Mouse (Mus musculus): ENCODE measurements around the gene 4930432M17Rik. TPM values are rescaled to one million over a fixed set of nuclear protein-coding genes. Genes with fewer than 3 reads are reported as not detected.

The 4930432M17Rik gene
- polyA plus RNA-seq, 2 experiments = not detected

- H3K4me1 ChIP-seq (replicated peaks; ENCODE audit: control insufficient read depth in 2 of 2, insufficient read depth in 2 of 2, low read length in 1 of 2) = no peaks in the 10 kb centered on the region
- H3K36me3 ChIP-seq (replicated peaks; ENCODE audit: control insufficient read depth, insufficient read depth, low read depth) = no peaks in the 10 kb centered on the region
- H3K4me2 ChIP-seq (ENCODE audit: low read depth) = no peak overlapping the region
- H3K9ac ChIP-seq (replicated peaks) = no peak overlapping the region
- H3K9me3 ChIP-seq (ENCODE audit: control insufficient read depth, low read length) = no peaks in the 10 kb centered on the region
- H3K4me3 ChIP-seq (ENCODE audit: insufficient read depth in 1 of 2, low read depth in 2 of 2, low read length in 2 of 2) = no peak overlapping the region
- ATAC-seq (ENCODE audit: insufficient read depth) (no peak), DNase-seq (ENCODE audit: low read depth in 3 of 3, low spot score in 3 of 3) (no peak)
- TF ChIP-seq EP300 (IDR thresholded peaks at IDR 0.05; ENCODE audit: low read depth) (no peak), CTCF (IDR thresholded peaks at IDR 0.05; ENCODE audit: low read depth) (no peak)
- H3K27ac ChIP-seq = no peak overlapping the region
- no peaks in the 10 kb centered on the region for H3K27me3 ChIP-seq (ENCODE audit: control insufficient read depth, insufficient read depth, low read length)
- WGBS (ENCODE audit: insufficient replicate concordance) = 30% methylated on average over 4 of the region's 4 CpGs
Observed at GRCm38 (mm10) chr3:121729678-121730077, 59.1 kb downstream of the 4930432M17Rik start.

Other genes starting within 250 kb of the 4930432M17Rik start
- gene Cnn3, start 244.3 kb upstream of the 4930432M17Rik start, polyA plus RNA-seq (2012; rRNA removed) = 52.9 and 62.7 TPM in 2 replicates
- gene Cnn3, start 244.3 kb upstream of the 4930432M17Rik start, polyA plus RNA-seq (2014; fragmentation: Nextera tagmentation; extraction: Ambion mirVana) = 82.7 and 90.1 TPM in 2 replicates
- gene Slc44a3, start 138.4 kb upstream of the 4930432M17Rik start, polyA plus RNA-seq (2012; rRNA removed) = 3.0 and 4.8 TPM in 2 replicates
- gene Slc44a3, start 138.4 kb upstream of the 4930432M17Rik start, polyA plus RNA-seq (2014; fragmentation: Nextera tagmentation; extraction: Ambion mirVana) = 10.7 and 11.3 TPM in 2 replicates
- gene F3, start 52.8 kb downstream of the 4930432M17Rik start, polyA plus RNA-seq (2012; rRNA removed) = 0.27 and 0.33 TPM in 2 replicates
- gene F3, start 52.8 kb downstream of the 4930432M17Rik start, polyA plus RNA-seq (2014; fragmentation: Nextera tagmentation; extraction: Ambion mirVana) = 0.39 TPM in 2 replicates
- gene Abcd3, start 144.5 kb downstream of the 4930432M17Rik start, polyA plus RNA-seq (2012; rRNA removed) = 3.6 and 6.1 TPM in 2 replicates
- gene Abcd3, start 144.5 kb downstream of the 4930432M17Rik start, polyA plus RNA-seq (2014; fragmentation: Nextera tagmentation; extraction: Ambion mirVana) = 16.5 and 18.8 TPM in 2 replicates